Mouse (Mus musculus) cortical plate, adult 2 months (tissue): Measurements from ENCODE around the gene 1500009C09Rik.

Experiments
- CTCF ChIP-seq: fragments of 200-500 bp; IDR thresholded peaks from 2 replicates; pipeline ENCODE4 v1.5.1; 2011; ENCODE audit warnings: mild to moderate bottlenecking, control low read depth, low read length; ENCODE audit not compliant: insufficient read depth; ENCODE audit errors: extremely low read depth
- POLR2A ChIP-seq: fragments of 200-500 bp; IDR thresholded peaks from 2 replicates; pipeline ENCODE4 v1.6.1; 2011; ENCODE audit warnings: mild to moderate bottlenecking, low read length, control low read depth; ENCODE audit not compliant: insufficient read depth; ENCODE audit errors: extremely low read depth

DNA sequence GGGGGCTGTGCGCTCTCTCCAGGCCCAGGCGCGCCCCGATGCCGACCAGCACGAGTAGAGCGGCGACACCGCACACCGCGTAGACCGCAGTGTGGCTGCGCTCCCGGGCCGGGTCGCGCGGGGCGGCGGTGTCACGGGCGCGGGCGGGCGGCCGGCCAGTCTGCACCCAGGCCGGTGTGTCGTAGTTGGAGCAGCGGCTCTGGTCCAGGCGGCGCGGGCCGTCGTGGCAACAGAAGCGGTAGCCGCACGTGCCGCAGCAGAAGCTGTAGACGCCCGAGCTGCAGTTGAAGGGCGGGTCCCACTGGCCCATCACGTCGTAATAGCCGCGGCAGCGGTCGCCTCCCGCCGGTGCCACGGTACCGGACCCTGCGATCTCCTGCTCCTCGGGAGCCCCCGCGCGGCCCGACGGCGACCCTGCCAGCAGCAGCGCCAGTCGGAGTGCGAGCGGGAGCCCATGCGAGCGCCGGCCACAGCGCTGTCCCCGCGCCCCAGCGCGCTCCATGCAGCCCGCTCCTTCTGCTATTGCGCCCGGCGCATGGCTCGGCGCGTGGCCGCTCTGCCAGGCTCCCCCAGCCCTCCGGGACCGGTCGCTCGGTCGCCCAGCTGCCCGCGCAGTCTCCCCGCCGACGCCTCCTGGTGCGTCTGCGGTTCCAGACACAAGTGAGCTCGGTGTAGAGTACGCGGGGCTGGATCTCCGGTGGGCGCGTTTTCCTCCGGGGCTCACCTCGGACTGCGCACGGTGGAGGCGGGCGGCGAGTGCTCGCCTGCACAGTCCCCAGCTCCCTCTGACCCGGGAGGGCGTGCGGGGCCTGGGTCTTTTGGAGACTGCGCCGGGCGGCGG, 40.1 kb upstream of the 1500009C09Rik start:
- TF ChIP-seq CTCF (no peak), POLR2A (no peak)
